13 mouse cellular contexts compared by ENCODE assay signal in genomic region chr11:96995836-96996772, GRCm38 (mm10). TPM values are rescaled to one million over a fixed set of nuclear protein-coding genes. Genes with fewer than 3 reads are reported as not detected.
A peak's percentile ranks its signal among the peaks of the same experiment; 100 is the strongest.
DNase-seq lines count a peak whose midpoint lies in the region; ATAC-seq and TF ChIP-seq lines count a peak whose summit lies in the region.
"Had no signal": no experiment of that assay in that cellular context is flagged by ENCODE, and none has a peak within 500 bp of the region (broad histone marks: within the 10 kb centered on the region; RNA-seq: fewer than 3 reads in every experiment).

No protein-coding gene starts in this region.

- DNase-seq in hindbrain, embryonic 10.5 days (ENCODE audit: low spot score): no peak
- DNase-seq in hindbrain, embryonic 11.5 days (ENCODE audit: low spot score): no peak
- peak; percentile 92 for DNase-seq in CD4-positive helper T cell, adult 2 months (ENCODE audit: low read depth, low spot score)
- DNase-seq in induced T-regulatory cell, adult 2 months (ENCODE audit: low read depth): peak; percentile 92
- peak; percentile 77 for DNase-seq in thymus, adult 2 months
- DNase-seq in retina, embryonic 14.5 days (ENCODE audit: low spot score): no peak
- DNase-seq in retina, postnatal 1 day: no peak
- DNase-seq in cerebellum, adult 9-11 months: no peak
- DNase-seq: adrenal gland, postnatal 25 days; heart, postnatal 36 days; liver had no signal

- H3K27me3 ChIP-seq in hindbrain, embryonic 10.5 days (ENCODE audit: insufficient read depth, poor library complexity, severe bottlenecking): peaks cover 75% of the 10 kb centered on the region
- 0 out of 2 replicates have a peak, but pooled peaks cover 2% of the 10 kb centered on the region for H3K27me3 ChIP-seq in hindbrain, embryonic 11.5 days (ENCODE audit: control insufficient read depth, insufficient read depth, low read length)
- no peaks in the 10 kb centered on the region; the same call in 1 of the 2 replicates for H3K27me3 ChIP-seq in thymus, adult 2 months (ENCODE audit: control insufficient read depth, insufficient read depth, low read length)

- no peaks in the 10 kb centered on the region for H3K36me3 ChIP-seq in hindbrain, embryonic 10.5 days
- H3K36me3 ChIP-seq in hindbrain, embryonic 11.5 days (ENCODE audit: control insufficient read depth, insufficient read depth, low read length): no peaks in the 10 kb centered on the region
- no peaks in the 10 kb centered on the region for H3K36me3 ChIP-seq in thymus, adult 2 months (ENCODE audit: control insufficient read depth, insufficient read depth, low read length)
- H3K36me3 ChIP-seq: embryonic facial prominence, embryonic 15.5 days had no signal

- ATAC-seq in hindbrain, embryonic 11.5 days (ENCODE audit: low FRiP score): no peak
- ATAC-seq: lung, postnatal 0 days had no signal

- H3K4me2 ChIP-seq in hindbrain, embryonic 11.5 days (replicated peaks; ENCODE audit: low read depth, low read length): no peak overlapping the region

- peaks cover 73% of the 10 kb centered on the region for H3K4me1 ChIP-seq in hindbrain, embryonic 10.5 days (replicated peaks)
- H3K4me1 ChIP-seq in hindbrain, embryonic 11.5 days (replicated peaks; ENCODE audit: control insufficient read depth, insufficient read depth, low read length): peaks cover 11% of the 10 kb centered on the region
- peaks cover 55% of the 10 kb centered on the region for H3K4me1 ChIP-seq in thymus, adult 2 months (replicated peaks; ENCODE audit: control insufficient read depth, insufficient read depth, low read length)

- 72% methylated on average over 15 of the region's 15 CpGs for WGBS in hindbrain, embryonic 10.5 days
- WGBS in hindbrain, embryonic 11.5 days: 75% methylated on average over 15 of the region's 15 CpGs
- 46% methylated on average over 15 of the region's 15 CpGs for WGBS in thymus, adult 2 months

- H3K9ac ChIP-seq in hindbrain, embryonic 11.5 days (ENCODE audit: low read depth, low read length): no peak overlapping the region; the same call in 1 of the 2 replicates

- no peak for TF ChIP-seq CTCF in thymus, adult 2 months (IDR thresholded peaks at IDR 0.05; ENCODE audit: borderline replicate concordance, control insufficient read depth, extremely low read depth, insufficient read depth, low read length, poor library complexity)

- no peak for TF ChIP-seq POLR2A in thymus, adult 2 months (IDR thresholded peaks at IDR 0.05; ENCODE audit: control insufficient read depth, extremely low read depth, insufficient read depth, low read length, poor library complexity)

- no peak overlapping the region for H3K4me3 ChIP-seq in hindbrain, embryonic 10.5 days
- no peak overlapping the region for H3K4me3 ChIP-seq in hindbrain, embryonic 11.5 days (ENCODE audit: low read depth, low read length)
- H3K4me3 ChIP-seq in thymus, adult 2 months (ENCODE audit: control insufficient read depth, insufficient read depth, low read length): no peak overlapping the region

- no peaks in the 10 kb centered on the region for H3K9me3 ChIP-seq in hindbrain, embryonic 10.5 days
- no peaks in the 10 kb centered on the region for H3K9me3 ChIP-seq in hindbrain, embryonic 11.5 days (ENCODE audit: control insufficient read depth, low read length)
- H3K9me3 ChIP-seq: embryonic facial prominence, embryonic 15.5 days had no signal

- H3K27ac ChIP-seq in hindbrain, embryonic 10.5 days: peak overlapping the region; percentile 40; the same call in 1 of the 2 replicates
- H3K27ac ChIP-seq in hindbrain, embryonic 11.5 days (ENCODE audit: low read depth, low read length): no peak overlapping the region
- H3K27ac ChIP-seq in thymus, adult 2 months (ENCODE audit: control insufficient read depth, insufficient read depth, low read length): 0 out of 2 replicates have a peak overlapping the region, but pooled peaks have one; percentile 31
- H3K27ac ChIP-seq: embryonic facial prominence, embryonic 15.5 days had no signal

RNA-seq across cellular contexts. Expression of gene Sp2, which starts 13.3 kb away (rescaled TPM):
- 29.5 and 31.4 TPM in 2 replicates for polyA plus RNA-seq in hindbrain, embryonic 10.5 days (2016; fragmentation: Nextera tagmentation; extraction: Ambion mirVana)
- polyA plus RNA-seq in hindbrain, embryonic 11.5 days (2014; fragmentation: Nextera tagmentation; extraction: Ambion mirVana): 17.8 and 22.1 TPM in 2 replicates
- 46.6 and 63.0 TPM in 2 replicates for polyA plus RNA-seq in thymus, adult 2 months (2012; rRNA removed)

RNA-seq across cellular contexts. Expression of gene Sp6, which starts 17.1 kb away (rescaled TPM):
- 1.6 and 2.3 TPM in 2 replicates for polyA plus RNA-seq in hindbrain, embryonic 10.5 days (2016; fragmentation: Nextera tagmentation; extraction: Ambion mirVana)
- polyA plus RNA-seq in hindbrain, embryonic 11.5 days (2014; fragmentation: Nextera tagmentation; extraction: Ambion mirVana): 0.07 TPM in 1 of 2 replicates, not detected in the other
- polyA plus RNA-seq in thymus, adult 2 months (2012; rRNA removed): 5.6 TPM in 2 replicates

RNA-seq across cellular contexts. Expression of gene Scrn2, which starts 33.6 kb away (rescaled TPM):
- 38.3 and 39.4 TPM in 2 replicates for polyA plus RNA-seq in hindbrain, embryonic 10.5 days (2016; fragmentation: Nextera tagmentation; extraction: Ambion mirVana)
- polyA plus RNA-seq in hindbrain, embryonic 11.5 days (2014; fragmentation: Nextera tagmentation; extraction: Ambion mirVana): 19.4 and 21.7 TPM in 2 replicates
- polyA plus RNA-seq in thymus, adult 2 months (2012; rRNA removed): 18.6 and 20.5 TPM in 2 replicates

RNA-seq across cellular contexts. Expression of gene Lrrc46, which starts 45.1 kb away (rescaled TPM):
- 3.5 and 6.8 TPM in 2 replicates for polyA plus RNA-seq in hindbrain, embryonic 10.5 days (2016; fragmentation: Nextera tagmentation; extraction: Ambion mirVana)
- polyA plus RNA-seq in hindbrain, embryonic 11.5 days (2014; fragmentation: Nextera tagmentation; extraction: Ambion mirVana): 5.3 and 7.0 TPM in 2 replicates
- 0.46 and 0.58 TPM in 2 replicates for polyA plus RNA-seq in thymus, adult 2 months (2012; rRNA removed)

RNA-seq across cellular contexts. Expression of gene Mrpl10, which starts 45.3 kb away (rescaled TPM):
- 78.9 and 80.7 TPM in 2 replicates for polyA plus RNA-seq in hindbrain, embryonic 10.5 days (2016; fragmentation: Nextera tagmentation; extraction: Ambion mirVana)
- polyA plus RNA-seq in hindbrain, embryonic 11.5 days (2014; fragmentation: Nextera tagmentation; extraction: Ambion mirVana): 79.4 and 80.3 TPM in 2 replicates
- 90.1 and 95.4 TPM in 2 replicates for polyA plus RNA-seq in thymus, adult 2 months (2012; rRNA removed)

Comparison
In these comparisons a context has a peak if more than half of its experiments do, and no peak if none do; other contexts are left out.
1. DNase-seq: peak in CD4-positive helper T cell, adult 2 months (single experiment), induced T-regulatory cell, adult 2 months (single experiment) and thymus, adult 2 months (single experiment); none in hindbrain, embryonic 10.5 days (single experiment), hindbrain, embryonic 11.5 days (single experiment), retina, embryonic 14.5 days (single experiment), retina, postnatal 1 day (single experiment) and cerebellum, adult 9-11 months (single experiment).